19 mouse cellular contexts compared by ENCODE assay signal in the genomic region with DNA sequence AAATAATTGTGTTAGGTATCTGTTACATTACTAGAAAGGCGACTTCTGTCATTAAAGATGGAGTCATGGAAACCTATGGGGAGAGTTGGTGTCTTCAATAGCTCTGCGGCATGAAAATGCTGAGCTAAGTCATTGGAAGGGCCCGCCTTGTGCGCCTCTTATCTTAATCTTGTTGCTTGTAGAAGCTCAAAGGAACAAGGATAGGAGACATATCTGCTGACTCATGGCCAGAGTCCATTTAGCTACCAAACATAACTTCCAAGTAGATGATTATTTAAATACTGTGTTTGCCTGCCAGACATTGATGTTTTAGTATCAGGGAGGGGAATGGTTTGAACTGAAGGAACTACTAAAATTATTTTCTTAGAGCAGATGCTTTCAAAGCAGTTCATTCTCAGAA.
"Had no signal": no experiment of that assay in that cellular context is flagged by ENCODE, and none has a peak within 500 bp of the region (broad histone marks: within the 10 kb centered on the region; RNA-seq: fewer than 3 reads in every experiment).

No protein-coding gene starts in this region.

- H3K4me1 ChIP-seq: megakaryocyte, embryonic 14.5 days; midbrain, embryonic 10.5 days; midbrain, embryonic 13.5 days; neural tube, embryonic 13.5 days had no signal

- H3K9ac ChIP-seq: lung, embryonic 14.5 days; midbrain, embryonic 13.5 days; neural tube, embryonic 13.5 days; neural tube, embryonic 15.5 days had no signal

- H3K9me3 ChIP-seq: midbrain, embryonic 10.5 days; midbrain, embryonic 13.5 days; neural tube, embryonic 13.5 days; neural tube, embryonic 15.5 days had no signal

- H3K4me2 ChIP-seq: lung, embryonic 14.5 days; midbrain, embryonic 13.5 days; neural tube, embryonic 13.5 days; neural tube, embryonic 15.5 days had no signal

- H3K36me3 ChIP-seq: midbrain, embryonic 10.5 days; midbrain, embryonic 13.5 days; neural tube, embryonic 13.5 days; neural tube, embryonic 15.5 days had no signal

- H3K27me3 ChIP-seq: megakaryocyte, embryonic 14.5 days; midbrain, embryonic 13.5 days; neural tube, embryonic 13.5 days; neural tube, embryonic 15.5 days had no signal

- H3K27ac ChIP-seq: midbrain, embryonic 10.5 days; midbrain, embryonic 13.5 days; neural tube, embryonic 13.5 days; neural tube, embryonic 15.5 days had no signal

- H3K4me3 ChIP-seq: megakaryocyte, embryonic 14.5 days; midbrain, embryonic 10.5 days; midbrain, embryonic 13.5 days; myocyte; neural tube, embryonic 13.5 days; neural tube, embryonic 15.5 days had no signal

- DNase-seq: lung, adult 18-20 months; lung, embryonic 14.5 days; lung, postnatal 10 days; lung, postnatal 4 days; retina, postnatal 1 day; right cerebral cortex, adult 18-20 months; right cerebral cortex, postnatal 25 days; right cerebral cortex, postnatal 4 days; spleen, adult 18-20 months; thymus, adult 18-20 months; thymus, postnatal 14 days; thymus, postnatal 36 days had no signal

- ATAC-seq: midbrain, embryonic 13.5 days; midbrain, embryonic 16.5 days had no signal
